Mouse (Mus musculus) heart, postnatal 0 days (tissue): Measurements from ENCODE around the gene Cyp2d22.

Experiments used
- CTCF ChIP-seq: IDR thresholded peaks from 2 replicates; pipeline ENCODE4 v1.5.1; 2016; ENCODE audit warnings: antibody characterized with exemption, control low read depth, low read depth
- EP300 ChIP-seq: IDR thresholded peaks from 2 replicates; pipeline ENCODE4 v1.6.1; 2016; ENCODE audit warnings: antibody characterized with exemption, low read depth

DNA sequence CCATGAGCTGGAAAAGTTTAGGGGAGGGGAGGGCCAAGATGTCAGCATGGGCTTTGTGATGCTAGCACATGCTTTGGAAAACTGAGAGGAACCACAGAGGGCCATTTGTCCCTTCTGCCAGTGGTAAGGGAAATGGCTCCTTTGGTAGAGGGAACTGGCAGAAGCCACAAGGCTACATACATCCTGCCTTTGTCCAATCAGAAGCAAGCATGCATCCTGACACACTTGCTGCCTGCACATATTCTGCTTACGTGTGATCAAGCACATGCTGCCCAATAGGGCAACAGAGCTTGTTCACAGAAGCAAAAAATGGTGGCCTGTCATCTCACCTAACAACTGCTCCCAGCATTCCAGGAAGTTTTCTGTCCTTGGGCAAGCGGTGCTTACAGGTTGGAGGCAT is 54.7 kb downstream of the Cyp2d22 start:
- TF ChIP-seq CTCF = no peak
- no peak for TF ChIP-seq EP300
